Mouse (Mus musculus): Measurements from ENCODE around the gene Traf3ip2.

Traf3ip2 gene

DNA sequence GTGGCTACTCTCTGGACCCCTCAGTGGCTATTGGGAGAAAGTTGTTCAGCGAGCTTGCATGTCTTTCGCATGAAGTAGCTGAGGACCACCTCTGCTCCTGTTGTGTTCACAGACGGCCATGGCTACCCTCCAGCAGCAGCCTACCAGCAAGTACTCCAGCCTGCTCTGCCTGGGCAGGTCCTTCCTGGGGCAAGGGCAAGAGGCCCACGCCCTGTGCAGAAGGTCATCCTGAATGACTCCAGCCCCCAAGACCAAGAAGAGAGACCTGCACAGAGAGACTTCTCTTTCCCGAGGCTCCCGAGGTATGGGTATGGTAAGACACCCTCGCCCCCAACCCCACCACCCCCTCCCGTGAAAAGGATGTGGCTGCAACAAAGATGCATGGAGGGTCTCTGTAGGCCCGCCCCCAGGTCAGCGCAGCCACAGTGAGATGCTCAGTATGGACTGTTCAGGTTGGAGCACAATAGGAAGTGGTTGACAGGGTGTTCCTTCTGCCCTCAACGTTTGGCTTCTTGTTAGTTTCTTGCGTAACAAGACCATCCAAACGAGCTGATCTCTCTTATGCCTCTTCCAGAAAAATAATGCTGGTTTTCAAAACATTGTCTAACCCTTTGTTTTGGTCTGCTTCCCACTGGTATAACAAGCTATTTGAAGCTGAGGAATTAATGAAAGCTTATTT is 21.8 kb downstream of the Traf3ip2 start:
- no peak for DNase-seq

DNA sequence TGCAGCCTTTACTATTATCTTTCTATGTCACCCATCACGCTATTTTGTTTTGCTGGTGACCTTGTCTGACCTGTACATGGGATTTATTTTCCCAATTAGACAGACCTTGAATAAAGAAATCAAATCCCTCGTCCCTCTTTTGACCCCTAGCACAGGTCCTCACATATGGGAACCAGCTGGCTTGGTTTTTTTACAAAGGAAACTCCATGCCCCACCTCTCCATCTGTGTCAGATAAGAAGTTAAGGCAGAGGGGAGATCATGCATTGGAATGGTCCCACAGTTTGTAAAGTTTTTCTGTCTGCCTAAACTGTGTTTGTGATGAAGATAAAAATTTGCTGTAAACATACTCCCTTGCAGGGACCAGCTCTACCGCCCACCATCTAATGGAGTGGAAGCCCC is 26.1 kb downstream of the Traf3ip2 start:
- no peak for DNase-seq

DNA sequence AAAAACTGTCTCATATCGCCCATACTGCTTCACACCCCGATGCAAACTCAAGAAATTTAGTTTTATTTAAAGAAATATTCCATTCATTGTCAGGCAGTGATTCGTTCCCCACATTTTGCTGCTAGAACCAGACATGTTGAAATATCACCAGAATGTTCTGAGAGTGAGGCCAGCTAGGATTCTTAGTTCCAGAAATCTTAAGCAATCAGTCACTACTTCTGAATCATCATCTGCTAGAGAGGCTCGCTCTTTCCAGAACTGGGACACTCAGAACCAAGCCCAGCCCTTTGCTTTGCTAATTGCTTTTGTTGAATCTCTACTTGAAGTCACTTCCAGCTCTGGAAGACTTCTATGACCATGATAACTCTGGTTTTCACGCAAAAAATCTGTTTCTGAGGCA is 27.0 kb downstream of the Traf3ip2 start:
- no peak for DNase-seq

DNA sequence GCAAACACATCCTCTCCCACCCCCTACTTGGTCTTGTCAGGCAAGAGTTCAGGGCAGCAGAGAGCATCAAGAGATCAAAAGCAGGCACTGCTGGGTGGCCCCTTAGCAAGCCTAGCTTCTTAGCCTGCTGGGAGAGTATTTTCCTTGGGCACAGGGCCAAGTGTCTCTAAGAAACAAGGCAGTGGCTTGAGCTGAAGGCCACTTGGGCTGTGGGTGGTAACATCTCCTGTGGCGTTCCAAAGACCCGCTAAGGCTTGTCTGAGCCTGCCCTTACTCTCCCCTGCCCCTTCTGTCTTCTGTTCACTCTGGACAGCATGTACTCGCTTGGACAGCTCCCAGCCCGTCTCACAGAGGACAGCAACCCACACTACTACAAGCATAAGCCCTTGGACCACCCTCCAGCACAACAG is 28.1 kb downstream of the Traf3ip2 start:
- DNase-seq, result peak; percentile 20

DNA sequence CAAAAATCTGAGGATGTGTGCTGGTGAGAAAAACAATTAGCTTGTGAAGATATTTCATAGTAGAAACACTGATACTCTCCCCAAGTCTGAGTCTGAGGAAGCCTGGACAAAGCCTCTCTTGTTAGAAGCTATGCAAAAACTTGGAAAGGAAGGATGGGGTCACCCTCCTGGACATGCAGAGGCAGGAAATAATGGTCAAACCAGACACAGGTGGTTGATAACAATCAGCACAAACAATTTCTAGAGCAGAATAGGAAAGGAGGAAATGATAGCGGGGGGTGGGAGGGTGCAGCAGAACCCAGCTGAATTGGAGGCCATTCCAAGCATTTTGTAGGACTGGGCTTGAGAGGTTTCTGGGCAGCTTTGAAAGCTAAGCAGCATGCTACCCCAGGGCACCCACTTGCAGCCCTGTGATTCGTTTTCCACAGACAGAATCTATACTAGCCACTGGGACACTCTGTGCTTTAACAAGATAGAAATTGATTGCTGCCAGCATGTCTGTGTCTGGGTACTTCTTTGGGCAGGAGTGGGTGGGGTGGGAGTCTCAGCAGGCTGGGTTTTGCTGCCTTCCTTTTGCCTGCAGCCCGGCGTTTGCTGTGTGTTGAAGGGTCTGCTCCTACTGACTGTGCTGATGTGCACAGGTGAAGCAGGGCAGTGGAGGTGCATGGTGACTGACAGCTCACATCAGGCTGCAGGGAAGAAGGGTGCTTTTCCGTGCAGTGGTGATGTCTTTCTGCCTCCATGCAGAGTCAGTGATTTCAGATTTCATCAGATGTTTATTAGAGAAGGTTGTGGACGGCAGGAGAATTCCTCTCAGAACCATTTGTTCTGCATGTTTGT is 33.3 kb downstream of the Traf3ip2 start:
- no peak for DNase-seq

DNA sequence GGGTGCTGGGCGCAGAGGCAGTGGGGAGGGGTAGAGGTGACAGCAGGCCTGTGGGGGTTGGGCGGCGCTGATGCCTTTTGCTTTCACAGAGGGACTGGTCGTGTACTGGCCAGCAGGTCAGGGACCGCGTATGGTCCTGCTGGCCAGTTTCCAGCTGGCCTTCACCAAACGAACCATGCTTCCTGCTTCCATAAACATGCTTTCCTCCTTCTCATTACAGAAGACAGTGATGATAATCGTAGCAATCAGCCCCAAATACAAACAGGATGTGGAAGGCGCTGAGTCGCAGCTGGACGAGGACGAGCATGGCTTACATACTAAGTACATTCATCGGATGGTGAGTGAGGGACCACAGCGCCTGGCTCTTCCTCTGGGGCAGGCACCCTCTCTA is 33.9 kb downstream of the Traf3ip2 start:
- no peak for DNase-seq

DNA sequence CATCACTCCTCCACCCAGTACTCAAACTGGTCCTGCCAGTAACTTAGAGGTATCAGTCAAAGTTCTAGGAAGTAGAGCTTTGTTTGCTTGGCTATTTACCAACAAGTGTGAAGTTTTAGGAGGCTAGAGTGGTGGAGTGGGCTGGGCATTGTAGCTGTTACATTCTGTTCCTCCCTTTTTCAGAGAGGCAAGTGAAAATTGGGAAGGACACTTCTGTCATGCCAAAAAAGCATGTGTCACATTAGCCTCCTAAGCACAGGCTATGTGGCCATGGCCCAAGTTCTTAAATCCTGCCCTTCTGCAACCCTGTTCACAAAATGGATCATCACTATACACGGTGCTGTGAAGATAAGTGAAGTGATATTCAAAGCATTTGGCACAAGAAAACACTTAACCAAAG is 34.4 kb downstream of the Traf3ip2 start:
- DNase-seq, result no peak

DNA sequence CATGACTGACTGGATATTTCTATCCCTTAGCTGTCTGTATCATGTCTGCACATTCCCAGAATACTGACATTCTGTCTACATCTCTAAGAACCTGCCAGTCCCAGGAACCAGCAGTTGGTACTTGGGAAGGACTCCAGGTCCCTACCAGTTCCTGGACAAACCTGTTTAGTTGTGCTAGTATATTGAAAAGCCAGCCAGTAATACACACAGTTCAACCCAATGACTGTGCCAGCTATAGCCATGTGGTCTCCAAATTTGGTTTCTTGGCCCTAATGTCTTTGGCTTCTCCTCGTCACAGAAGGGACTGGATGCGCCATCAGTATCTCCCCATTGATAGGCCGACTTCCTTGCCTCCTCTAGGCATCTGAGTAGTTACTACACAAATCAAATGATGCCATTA is 35.5 kb downstream of the Traf3ip2 start:
- no peak for DNase-seq

DNA sequence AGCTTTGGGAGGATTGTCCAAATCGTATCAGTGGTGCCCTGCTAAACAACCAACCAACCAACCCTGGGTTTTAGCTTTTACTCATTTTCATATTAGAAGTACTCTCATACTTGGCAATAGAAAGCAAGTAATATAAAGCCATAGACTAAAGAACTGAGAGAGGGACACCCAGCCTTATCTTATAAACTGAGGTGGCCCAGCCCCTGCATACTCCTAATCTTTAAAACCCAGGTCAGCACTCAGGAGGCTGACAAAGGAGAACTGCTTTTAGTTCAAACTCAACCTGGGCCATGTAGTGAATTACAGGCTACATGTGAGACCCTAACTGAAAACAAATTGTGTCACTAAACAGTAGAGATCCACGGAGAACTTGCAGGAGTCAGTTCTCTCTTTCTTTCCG is 36.8 kb downstream of the Traf3ip2 start:
- DNase-seq, result no peak

DNA sequence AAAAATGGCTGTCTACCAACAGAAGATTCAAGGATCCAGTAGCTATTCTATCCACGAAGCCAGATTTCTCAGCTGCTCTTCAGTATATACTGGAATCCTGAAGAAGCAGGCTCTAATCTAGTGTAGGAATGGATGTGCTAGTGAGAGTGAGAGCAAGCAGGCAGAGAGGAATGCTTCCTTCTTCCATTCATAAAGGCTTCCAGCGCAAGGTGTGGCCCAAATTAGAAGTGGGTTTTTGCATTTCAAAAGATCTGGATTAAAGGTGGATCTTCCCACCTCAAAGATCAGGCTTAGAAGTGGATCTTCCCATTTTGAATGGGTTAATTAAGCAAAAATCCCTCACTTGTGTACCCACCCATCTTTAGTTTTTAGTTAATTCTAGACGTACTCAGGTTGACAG is 37.6 kb downstream of the Traf3ip2 start:
- DNase-seq, result no peak

DNA sequence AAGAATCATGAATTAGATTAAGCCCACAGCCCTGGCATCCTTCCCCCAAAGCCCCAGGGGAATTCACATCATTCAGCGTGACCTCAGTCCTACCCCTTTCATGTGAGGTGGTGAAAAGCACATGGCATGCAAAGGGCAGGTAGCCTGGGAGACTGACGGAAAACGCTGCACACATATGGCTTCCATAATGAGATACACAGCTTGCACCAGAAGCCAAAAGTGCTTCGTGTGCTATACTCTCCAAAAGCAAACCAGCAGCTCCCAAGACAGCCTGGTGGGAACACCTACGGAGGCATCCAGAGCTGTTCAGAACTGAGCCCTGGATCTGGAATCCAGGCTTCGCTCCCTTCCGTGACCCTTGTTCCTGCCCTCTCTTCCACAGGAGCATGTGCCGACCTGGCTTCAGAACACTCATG is 41.3 kb downstream of the Traf3ip2 start:
- no peak for DNase-seq

DNA sequence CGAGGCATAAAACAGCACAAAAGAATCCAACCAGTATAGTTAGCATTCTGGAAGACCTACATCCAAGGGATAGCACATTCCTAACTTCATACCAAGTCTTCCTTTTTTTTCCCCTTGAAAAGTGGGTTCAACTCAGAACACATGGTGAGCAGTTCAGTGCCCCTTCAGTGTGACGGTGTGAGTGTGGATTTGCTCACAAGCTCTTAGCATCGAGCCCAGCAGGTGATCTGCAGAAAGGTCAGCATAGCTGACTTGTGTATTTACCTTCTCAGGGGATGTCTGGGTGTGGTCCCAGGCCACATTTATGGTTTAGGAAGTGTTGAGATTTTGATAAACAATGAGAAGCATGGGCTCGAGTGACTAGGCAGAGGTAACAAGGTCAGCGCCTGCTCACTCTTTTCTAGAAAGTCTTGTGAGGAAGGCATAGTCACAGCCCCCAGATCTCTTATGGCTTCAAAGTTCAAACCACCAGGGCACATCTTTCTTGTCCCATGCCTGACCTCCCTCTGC is 46.2 kb downstream of the Traf3ip2 start:
- no peak for DNase-seq

DNA sequence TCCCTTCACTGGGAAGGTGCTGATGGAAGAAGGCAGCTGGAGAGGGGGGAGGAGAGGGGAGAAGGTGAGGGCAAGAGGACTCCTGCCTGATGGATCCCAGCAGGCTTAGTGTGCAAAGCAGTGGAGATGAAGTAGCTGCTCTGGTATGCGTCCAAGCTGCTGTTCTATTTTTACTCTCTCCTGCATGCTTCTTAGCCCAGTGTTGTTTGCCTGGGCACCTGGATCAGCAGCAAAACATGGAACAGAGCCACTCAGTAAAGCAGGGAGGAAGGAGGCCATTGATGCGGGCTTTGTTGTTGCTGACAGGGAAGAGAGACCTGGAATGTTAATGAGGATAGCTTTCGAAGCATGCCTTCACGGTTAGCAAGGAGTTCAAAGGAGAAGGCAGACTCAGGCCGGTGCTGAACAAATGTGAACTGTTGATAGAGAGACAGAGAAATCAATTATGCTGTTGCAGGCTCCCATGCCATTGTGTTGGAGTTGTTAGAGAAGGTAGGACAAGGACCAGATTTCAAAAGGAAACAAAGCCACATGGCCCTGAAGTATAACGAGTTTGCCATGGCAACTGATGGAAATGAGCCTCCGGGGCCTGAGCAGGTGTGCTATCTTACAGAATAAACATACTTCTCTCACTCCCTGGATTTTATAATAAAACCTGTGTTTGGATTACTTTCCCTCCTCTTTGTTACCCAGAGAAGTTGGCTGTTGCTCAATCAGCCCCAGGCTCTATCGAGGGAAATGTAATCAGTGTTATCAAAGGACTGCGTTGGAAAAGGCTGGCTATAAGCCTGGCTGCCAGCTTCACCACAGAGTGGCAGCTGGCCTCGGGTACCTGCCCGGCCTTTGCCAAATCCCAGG is 46.9 kb downstream of the Traf3ip2 start:
- DNase-seq, result no peak

DNA sequence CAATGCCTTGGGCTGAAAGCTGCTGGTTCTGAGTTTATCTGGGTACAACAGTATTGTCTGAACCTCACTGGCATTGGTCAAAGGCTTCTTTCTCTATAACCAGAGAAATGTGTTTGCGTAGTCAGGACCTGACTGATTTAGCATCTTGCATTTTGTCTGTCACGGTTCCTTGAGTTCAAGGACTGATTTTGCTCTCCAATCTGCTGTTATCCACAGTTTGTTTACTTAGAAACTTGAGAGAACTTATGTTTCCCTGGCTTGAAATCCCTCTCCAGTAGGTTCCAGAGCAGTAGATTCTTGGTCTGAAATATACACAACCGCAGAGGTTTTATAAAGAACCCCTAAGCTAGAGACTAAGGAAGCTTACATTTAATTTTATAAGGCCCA is 47.5 kb downstream of the Traf3ip2 start:
- DNase-seq, result no peak

DNA sequence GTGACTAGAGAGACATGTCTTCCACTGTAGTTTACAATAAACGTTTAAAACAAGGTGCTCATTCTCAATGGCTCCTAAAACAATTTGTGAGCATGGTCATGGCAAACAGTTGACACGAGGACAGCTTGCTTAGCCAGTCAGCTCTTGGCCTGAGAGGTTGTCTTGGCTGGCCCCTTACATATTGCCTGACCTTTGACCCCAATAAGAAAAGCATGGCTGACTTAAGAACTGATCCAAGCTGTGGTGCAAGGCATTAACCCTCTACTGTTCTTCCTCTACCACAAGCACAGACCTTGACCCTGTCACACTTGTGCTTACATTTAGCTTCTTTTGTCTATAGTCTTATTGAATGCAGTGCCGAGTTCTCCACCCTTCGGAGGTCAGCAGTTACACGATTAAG is 48.0 kb downstream of the Traf3ip2 start:
- no peak for DNase-seq

DNA sequence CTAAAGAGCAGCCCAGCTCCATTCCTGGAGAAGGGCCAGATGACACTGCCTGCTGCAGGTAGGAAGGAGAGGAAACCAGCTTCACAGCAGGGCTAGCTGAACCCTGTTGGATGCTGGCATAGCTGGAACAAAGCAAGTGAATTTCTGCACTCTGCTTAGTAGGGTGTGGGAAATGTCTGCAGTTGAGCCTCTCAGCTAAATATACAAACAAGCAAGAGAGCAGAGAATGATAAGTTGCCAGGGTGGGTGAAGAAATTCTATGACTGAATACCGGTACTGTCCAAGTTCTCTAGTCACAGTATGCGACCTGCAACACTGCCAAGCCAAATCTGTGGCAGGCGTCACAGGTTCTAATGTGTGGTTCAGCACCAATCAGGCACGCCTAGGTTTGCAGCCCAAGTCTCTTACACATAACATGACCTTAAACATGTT is 52.4 kb downstream of the Traf3ip2 start:
- no peak for DNase-seq

DNA sequence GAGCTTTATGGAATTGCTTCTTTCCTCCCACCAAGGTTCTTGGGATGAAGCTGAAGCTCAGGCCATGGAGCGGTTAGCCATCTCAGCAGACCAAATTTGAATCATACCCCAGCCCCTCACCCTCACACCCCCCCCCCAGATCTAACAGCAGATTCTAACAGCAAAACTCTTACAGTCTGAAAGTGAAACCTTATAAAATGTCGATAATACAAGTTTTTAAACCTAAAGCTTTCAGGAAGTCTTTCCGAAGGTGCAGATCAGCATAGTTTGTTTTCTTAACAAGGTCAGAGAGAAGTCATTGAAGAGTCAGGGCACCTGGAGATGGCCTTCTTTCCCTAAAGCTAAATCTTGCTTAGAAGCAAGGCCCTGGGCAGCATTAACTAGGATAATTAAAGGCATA is 53.3 kb downstream of the Traf3ip2 start:
- DNase-seq, result no peak

DNA sequence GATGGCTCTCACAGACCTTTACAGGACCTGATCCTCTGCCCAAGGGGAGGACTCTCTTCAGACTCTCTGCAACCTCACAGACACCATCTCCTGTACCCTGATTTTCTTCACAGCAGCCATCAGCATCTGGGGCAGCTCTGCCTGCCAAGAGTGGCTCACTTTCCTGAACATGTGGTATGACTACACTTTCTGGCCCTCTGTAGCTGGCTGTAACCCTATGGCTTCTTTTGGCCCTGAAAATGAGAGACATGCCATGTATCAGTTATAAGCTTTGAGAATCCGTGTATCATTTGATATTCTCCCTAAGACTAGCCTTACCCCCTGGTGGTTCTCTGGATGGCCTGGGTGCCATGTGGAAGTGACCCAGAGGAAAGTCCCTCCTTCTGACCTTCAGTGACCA is 58.7 kb downstream of the Traf3ip2 start:
- no peak for DNase-seq

DNA sequence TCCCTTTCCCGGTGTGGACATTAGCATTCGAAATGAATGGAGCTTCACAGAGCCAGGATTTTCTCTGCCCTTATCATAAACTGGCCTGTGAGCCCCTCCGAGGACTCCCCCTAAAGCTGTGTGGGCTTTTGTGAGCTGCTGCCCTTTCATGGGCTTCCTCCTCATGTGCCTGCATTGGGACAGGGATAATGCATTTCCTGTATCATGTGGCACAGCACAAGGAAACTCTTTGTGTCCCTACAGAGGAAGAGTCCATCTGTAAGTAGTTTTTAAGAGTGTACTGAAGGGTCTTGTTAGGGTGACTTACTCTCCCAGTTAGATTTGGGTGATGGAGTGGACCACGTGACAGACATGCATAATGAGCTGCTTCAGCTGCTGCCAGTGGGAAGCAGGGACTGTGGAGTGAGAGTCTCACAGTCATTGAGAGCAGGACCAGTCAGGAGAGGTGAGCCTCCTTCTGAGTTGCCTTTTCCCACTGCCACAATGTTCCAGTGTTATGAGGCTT is 59.9 kb downstream of the Traf3ip2 start:
- DNase-seq, result peak; percentile 16

DNA sequence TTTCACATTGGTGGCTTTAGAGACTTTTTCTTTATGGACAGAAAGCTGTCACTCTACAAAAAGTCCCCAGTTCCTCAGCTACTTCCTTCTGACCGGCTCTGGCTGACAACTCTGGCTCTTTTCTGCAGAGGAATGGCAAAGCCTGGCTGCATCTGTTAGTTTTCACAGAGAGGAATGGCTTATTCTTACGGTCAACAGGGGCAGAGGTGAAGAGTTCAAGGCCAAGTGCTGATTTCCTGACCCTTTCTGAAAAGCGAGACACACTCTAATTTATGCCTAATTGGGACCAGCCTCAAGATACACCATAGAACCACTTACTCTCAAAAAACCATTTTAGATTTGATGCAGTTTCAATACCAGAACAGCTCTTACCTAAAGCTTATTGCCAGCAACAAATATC is 61.4 kb downstream of the Traf3ip2 start:
- DNase-seq, result no peak

DNA sequence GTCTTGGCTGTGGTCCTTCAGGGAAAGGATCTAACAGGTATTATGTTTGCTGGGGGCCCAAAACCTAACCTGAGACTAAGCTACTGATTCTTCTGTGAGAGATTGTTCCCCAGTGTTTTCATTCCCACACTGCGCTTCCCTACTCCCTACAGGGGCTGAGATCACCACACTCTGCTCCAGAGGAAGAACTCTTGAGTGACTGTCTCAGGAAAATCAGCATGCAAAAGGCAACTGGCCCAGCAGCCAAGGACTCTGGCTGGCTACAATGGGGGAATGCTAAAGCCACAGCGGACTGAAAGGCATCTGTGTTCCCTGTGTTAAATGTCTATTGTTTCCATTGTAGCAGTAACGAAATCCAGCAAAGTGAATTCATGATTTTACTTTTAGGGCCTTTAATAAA is 62.0 kb downstream of the Traf3ip2 start:
- no peak for DNase-seq

DNA sequence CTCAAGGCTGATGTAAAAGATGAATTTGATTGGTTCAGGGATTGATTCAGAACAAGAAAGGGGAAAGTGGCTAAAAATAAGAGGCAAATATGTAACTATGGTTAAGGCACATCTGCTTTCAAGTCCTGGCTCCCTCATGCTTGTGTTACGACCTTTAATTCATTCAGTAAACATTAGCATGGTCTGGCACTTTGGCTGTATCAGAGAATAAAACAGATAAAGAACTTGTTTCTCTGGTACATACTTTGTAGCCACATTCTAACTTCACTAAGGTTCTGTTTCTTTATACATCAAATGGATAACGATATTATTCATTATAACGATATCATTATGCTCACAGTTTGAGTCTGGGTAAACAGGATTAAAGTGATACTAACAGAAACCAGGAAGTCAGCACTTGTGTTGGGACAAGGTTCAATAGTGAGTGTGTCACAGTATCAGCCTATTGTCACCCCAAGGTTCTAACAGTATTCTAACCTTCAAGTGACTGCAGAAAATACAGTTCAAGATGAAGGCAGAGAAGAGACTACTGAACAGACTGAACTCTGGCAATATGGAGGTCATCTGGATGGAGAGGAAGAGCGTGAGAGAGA is 65.6 kb downstream of the Traf3ip2 start:
- no peak for DNase-seq

DNA sequence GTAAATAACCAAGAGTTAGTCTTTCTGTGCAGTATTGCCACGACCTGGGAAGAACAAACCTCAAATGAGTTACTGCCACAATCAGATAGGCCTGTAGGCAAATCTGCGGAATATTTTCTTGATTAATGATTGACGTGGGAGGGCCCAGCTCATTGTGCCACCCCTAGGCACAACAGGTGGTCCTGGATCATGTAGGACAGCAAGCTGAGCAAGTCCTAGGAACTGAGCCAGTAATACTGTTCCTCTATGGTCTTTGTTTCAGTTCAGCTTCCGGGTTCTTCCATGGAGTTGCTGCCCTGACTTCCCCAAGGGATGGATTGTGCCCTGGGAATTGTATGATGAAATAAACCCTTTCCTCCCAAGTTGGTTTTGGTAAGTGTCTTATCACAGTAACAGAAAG is 68.3 kb downstream of the Traf3ip2 start:
- DNase-seq, result no peak
